Mouse (Mus musculus): ENCODE data around the gene Bpifa2.
A peak's percentile ranks its signal among the peaks of the same experiment; 100 is the strongest.
"Not testable (repeated sequence)": the region's sequence is repeated elsewhere in the genome, so short reads cannot be mapped to it uniquely, and the experiment has no call there.

The Bpifa2 gene

DNA sequence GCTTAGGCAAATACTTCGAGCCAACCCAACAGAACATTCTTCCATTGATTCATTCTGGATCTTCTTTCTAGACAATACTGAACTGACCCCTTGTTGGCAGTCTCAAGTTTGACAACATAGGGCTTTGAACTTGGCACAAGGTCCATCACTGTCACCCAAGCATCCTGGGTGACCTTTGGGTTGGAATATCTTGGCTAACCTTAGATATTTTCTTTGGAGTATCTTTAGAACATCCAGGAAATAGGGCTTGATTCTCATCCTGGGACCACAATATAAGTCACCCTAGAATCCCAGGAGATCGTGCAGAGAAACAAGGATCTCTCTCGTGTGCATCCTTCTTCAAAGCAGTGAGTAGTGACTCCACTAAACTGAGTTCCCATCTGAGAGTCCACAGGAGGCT lies at the start of gene Bpifa2:
Bpifa2 (plus strand) TSS at position 301 of the 400 bp plus-strand sequence.
- no peak for DNase-seq (ENCODE audit: low spot score in 2 of 2)

DNA sequence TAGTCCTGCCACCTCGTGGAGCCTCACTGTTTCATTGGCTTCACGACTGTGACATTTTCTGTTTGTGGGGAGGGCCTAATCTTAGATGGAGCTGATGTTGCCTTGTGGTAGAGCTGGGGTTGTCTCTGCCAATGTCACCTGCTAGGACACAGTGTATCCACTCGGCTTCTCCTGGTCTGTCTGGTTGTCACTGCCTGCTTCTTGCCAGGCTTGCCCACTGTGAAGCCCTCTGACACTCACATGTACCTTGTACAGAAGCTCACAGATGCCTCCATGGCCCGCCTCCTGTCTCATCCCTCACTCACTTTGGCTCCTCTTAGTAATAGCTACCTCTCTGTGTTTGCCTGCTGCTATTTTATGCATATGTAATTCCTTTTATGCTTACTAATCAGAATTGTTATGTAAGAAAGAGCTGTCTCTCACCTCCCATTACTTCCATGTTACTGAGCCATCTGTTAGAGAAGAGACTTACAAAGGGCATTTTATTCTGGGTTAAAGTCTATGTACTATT lies 45.2 kb upstream of the Bpifa2 start:
- peak; percentile 46 to 57 for DNase-seq (ENCODE audit: low spot score in 2 of 2)

DNA sequence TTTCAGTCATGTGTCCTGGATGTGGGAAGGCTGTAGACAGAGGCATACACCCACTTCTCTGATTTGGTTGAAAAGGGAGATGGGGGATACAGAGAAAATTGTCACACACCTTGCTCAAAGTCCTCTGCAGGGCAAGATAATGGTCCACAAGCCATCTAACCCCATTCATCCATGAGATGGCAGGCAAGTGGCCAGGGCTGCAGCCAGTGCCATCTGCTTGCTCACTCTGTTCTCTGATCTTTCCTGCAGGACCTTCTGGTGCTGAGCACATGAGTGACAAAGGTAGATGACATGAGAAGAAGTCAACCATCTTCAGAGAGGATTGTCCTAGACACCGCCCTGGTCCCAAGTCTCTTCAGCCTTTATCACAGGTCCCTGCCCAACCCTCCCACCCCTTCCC lies 44.7 kb upstream of the Bpifa2 start:
- DNase-seq (ENCODE audit: low spot score in 2 of 2), result no peak

DNA sequence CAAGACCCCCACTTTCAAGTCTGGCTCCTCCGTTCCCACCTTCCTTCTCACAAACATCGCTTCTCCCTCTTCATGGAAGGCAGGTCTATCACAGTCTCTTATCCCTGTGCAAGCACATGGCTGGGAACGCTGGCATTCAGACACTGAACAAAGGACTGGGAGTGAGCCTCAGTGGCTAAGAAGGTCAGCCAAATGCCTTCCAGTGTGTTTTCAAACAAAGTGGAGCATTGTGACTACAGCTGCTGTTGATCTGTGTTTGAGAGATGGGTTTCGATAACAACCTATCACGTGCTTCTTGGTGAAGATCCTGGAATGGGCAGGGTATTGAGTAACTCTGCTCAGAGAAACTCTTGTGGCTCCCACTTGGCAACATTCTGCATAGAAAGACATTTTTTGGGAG lies 37.8 kb upstream of the Bpifa2 start:
- DNase-seq (ENCODE audit: low spot score in 2 of 2), result peak in 1 of 2 experiments; percentile 12

DNA sequence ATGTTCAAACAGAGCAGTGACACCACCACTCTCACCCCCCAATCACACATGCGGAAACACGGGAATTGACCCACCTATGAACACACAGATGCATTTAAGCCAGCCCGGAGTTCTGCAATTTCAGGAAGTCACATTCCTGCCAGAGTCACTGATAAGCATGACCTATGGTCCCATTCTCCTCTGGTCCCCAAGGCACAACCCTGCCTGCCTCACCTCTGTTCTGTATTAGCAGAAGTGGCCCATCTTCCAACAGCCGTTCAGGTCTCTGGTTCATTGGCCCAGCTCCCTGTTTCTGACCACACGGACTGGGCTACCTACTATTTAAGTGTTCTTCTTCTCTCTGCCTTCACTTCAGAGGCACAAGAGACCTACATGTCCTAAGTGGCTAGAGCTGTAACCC lies 33.5 kb upstream of the Bpifa2 start, which contains the start of gene Bpifa6:
Bpifa6 (plus strand) TSS at position 364 of the 400 bp plus-strand sequence.
- no peak for DNase-seq (ENCODE audit: low spot score in 2 of 2)

DNA sequence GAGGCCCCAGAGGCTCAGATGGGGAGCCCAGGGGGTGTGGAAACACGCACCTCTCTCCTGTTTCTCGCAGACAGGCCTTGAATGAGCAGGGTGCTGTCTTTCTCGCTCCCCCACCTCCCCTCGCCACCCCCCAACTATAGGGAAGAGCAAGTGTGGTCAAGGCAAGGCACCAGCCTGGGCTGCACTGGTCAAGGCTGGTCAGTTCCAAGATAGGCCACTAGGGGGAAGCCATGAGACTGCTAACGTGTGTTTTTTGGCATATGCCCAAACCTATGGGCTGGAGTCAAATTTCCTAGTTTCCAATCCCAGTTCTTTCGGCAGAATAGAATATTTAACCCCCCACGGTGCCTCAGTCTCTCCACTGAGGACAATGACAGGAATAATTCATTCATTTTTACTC lies 12.3 kb upstream of the Bpifa2 start:
- peak; percentile 8 to 79 for DNase-seq (ENCODE audit: low spot score in 2 of 2)

DNA sequence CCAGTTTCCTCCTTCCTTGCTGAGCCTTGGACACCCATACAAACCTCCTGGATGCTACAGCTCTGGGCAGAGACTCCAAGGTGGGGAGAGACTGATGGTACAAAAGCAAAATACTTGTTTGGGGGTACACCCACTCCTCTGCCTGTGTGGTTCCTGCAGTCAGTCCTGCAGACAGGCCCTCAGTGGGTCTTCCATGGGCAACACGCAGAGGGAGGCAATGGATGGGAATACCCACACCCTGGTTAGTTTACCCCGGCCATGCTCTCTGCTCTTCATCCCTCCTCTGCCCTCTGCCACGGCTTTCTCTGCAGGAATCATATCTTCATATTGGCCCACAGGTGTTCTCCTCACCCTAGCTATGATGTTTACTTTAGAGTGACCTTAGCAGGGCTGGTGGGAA lies 7.6 kb upstream of the Bpifa2 start:
- no peak for DNase-seq (ENCODE audit: low spot score in 2 of 2)

DNA sequence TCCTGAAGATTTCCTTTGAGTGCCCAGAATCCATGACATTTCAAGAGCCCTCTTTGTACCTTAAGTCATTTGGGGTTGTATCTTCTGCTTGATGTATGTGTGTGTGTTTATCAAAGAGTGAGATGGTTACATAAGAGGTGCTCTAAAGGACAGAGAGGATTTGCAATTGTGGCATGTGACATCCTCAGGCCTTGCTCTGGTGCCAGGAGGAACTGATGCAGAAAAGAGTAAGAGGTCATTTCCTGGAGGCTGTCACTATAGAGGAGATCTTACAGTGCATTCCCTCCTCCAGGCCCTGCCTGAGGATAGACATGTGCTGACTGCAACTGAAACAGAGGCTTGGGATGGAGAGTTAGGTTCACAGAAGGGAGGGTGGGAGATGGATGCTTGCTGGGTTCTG lies 7.0 kb upstream of the Bpifa2 start:
- no peak for DNase-seq (ENCODE audit: low spot score in 2 of 2)

DNA sequence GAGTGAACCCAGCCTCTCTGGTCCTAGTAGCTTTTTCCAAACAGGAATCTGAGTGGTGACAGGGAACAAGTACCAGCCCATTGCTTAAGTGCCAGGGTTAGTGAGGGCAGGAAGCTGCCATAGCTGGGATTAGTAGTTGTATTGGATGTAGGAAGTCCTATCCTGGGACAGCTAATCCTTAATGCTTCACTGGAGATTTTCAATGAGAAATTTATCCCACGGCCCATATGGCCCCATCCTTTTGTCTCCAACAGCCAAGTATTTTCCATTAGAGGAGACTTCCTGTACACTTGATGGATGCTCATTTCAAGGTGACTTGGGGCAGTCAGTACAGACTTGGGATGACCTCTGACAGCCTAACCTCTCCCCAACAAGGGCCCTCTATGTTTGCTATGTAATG lies 3.6 kb upstream of the Bpifa2 start:
- DNase-seq (ENCODE audit: low spot score in 2 of 2), result no peak

DNA sequence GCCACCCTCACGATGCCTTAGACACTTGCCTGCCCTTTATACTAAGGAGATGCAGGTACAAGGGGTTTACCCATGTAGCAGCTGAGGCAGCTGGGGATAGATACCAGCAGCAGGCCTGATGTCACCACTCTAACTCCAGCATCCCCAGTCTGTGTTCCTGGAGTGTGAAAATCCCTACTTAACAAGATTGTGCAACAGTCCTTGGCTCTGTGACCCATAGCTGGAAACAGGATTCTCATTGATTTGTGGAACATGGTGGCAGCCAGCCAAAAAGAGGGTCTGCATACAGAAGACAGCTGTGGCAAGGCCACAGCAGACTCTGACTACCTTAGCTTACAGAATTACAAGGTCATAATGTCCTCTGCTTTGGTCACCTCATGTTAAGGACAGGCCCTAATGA lies 3.0 kb upstream of the Bpifa2 start:
- no peak for DNase-seq (ENCODE audit: low spot score in 2 of 2)

DNA sequence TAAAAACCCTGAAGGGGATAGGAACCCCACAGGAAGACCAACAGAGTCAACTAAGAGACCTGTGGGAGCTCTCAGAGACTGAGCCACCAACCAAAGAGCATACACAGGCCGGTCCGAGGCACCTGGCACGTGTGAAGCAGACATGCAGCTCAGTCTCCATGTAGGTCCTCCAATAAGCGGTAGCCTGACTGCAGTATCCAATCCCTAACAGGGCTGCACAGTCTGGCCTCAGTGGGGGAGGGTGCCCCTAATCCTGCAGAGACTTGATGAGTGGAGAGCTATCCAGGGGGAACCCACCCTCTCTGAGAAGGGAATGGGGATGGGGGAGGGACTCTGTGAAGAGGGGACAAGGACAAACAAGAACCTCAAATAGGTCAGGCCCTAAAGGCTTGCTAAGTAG lies 2.3 kb upstream of the Bpifa2 start:
- no peak for DNase-seq (ENCODE audit: low spot score in 2 of 2)

DNA sequence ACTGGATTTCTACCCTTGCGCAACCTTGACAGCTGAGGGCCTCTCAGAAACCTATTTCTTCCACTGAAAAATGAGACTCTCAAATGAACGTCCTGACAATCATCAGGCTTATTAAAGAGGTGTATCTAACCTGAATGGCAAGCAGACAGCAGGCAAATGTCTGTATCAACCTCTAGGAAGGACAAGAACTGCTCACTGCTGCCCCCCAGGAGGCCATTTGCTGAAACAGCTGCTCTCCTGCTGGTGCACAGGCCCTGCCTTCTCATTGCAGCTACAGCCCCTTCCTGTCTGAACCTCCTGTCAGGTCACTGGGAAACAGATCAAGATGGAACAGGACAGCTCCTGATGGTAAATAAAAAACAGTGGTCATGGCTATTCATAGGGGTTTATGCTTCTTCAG lies 1.7 kb upstream of the Bpifa2 start:
- no peak for DNase-seq (ENCODE audit: low spot score in 2 of 2)

DNA sequence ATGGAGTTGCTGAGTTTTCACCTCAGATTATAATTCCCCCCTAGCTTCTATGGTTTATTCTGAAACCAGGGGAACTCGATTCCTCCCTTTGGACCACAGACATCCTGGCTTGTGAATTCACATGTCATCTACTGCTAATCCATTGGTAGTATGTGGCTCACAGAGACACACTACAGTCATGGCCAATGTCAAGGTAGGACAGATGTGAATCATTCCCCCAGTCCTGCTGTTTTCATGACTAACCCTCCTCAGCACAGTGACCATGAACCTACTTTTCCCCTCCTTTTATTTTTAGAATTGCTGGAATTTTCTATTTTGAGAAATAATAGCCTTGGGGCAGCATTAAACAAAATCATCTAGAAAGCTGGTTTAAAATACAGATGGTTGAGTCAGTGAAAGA lies 684 bp upstream of the Bpifa2 start:
- no peak for DNase-seq (ENCODE audit: low spot score in 2 of 2)

DNA sequence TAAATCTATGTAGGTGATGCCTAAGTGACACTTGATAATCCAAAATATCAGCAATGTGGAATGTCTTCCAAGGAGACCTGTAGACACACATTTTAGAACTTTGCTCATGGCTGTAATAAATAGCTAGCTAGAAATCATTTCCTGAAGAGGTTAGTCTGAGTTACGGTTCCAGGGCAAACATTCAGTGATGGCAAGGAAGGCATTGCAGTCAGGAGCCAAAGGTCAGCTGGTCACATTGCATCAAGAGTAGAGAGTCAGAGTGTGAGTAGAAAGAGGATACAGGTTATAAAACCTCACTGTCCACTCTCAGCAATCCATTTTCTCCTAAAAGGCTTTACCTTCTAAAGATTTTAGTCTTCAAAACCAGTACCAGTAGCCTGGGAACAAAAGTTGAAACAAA lies 9.9 kb downstream of the Bpifa2 start:
- DNase-seq (ENCODE audit: low spot score in 2 of 2), result no peak

DNA sequence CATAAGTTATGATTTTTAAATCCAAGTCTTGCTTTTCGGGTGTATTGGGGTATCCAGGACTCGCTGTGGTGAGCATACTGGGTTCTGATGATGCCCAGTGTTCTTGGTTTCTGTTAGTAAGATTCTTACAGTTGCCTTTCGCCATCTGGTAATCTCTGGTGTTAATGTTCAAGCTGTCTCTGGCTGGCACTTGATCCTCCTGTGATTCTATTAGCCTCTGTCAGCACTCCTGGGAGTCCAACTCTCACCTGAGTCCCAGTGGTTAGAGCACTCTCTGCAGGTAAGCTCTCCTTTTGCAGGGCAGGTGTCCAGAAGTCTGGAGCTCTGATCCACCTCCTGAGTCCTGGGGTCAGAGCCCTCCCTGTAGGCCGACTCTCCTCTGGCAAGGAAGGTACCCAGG lies 16.6 kb downstream of the Bpifa2 start:
- not testable (repeated sequence) for DNase-seq (ENCODE audit: low spot score in 2 of 2)

DNA sequence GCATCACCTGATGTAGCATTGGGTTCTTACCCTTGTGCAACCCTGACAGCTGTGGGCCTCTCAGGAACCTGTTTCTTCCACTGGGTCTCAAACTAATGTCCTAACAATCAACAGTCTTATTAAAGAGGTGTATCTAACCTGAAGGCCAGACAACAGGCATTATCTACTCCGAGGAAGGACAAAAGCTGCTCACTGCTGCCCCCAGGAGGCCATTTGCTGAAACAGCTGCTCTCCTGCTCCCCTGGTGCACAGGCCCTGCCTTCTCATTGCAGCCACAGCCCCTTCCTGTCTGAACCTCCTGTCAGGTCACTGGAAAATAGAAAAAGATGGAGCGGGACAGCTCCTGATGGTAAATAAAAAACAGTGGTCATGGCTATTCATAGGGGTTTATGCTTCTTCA lies 30.9 kb downstream of the Bpifa2 start:
- peak in 1 of 2 experiments; percentile 25 for DNase-seq (ENCODE audit: low spot score in 2 of 2)

DNA sequence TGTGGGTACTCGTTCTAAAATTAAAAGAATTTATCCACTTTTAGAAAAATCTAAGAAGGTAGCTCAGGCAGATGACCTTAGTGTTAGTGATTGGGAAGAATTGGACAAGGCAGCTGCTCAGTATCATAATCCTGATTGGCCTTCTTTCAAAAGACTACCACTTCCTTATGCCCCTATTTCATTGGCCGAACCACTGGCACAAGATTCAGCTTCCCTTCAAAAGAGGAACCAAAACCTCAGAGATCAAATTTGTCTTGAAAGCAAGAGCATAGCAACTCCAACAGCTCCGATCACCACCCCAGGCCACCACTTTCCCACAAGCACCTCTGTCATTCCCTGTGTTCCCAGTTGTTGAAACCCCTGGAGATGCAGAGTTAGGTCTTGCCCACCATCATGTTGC lies 36.7 kb downstream of the Bpifa2 start:
- DNase-seq (ENCODE audit: low spot score in 2 of 2), result no peak

DNA sequence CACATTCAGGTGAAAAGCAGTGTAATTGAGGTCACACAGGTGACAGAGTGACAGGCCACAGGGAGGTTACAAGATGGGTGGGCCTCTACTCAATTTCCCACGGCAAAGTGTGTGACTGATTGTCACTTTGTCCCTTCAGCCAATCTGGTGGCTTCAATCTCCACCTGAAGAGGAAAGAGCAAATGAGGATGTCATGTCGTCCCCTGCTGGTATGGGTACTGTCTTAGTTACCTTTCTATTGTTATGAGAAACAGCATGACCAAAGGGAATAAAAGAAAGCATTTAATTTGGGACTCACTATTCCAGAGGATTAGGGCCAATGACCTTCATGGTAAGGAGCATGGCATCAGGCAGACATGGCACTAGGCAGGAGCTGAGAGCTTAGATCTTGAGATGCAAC lies 50.6 kb downstream of the Bpifa2 start:
- no peak for DNase-seq (ENCODE audit: low spot score in 2 of 2)

All from left cerebral cortex, adult 9 months (tissue).